Mouse (Mus musculus): ENCODE data around the gene Ccdc30. TPM values are rescaled to one million over a fixed set of nuclear protein-coding genes. Genes with fewer than 3 reads are reported as not detected.
A peak's percentile ranks its signal among the peaks of the same experiment; 100 is the strongest.

The Ccdc30 gene
- polyA plus RNA-seq, 1 experiment from 2014 or later = 2.7 TPM

DNA sequence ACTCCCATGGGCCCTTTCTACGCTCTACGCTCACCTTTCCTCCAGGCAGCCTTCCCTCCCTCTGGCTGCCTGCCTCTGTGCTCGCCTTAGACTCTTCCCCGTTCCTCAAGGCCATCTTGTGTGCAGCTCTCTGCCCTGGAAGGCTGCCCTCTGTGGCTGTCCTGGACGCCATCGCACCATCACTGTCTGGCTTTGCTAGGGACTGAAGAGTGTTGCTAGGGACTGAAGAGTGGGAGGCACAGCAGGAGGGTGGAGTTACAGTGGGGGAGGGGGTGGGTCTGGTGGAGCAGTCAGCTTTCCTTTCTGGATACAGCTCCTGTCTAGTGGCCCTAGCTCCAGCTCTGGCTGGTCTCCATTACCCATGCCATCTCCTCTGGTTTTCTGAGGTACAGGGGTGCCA, 27.2 kb upstream of the Ccdc30 start:
- Histone ChIP-seq H3K4me1 (replicated peaks) (no peaks in the 10 kb centered on the region), H3K9me3 (replicated peaks) (no peaks in the 10 kb centered on the region), H3K9ac (no peak overlapping the region), H3K27ac (no peak overlapping the region), H3K4me2 (no peak overlapping the region), H3K36me3 (no peaks in the 10 kb centered on the region), H3K4me3 (no peak overlapping the region), H3K27me3 (no peaks in the 10 kb centered on the region)
- WGBS = 51% methylated on average over 6 of the region's 6 CpGs
- no peak for ATAC-seq (replicated peaks; ENCODE audit: insufficient number of reproducible peaks, insufficient read depth, low FRiP score, low read depth)

GRCm38 (mm10) chr4:119441836-119442235, 26.5 kb upstream of the Ccdc30 start:
- ATAC-seq (replicated peaks; ENCODE audit: insufficient number of reproducible peaks, insufficient read depth, low FRiP score, low read depth) = no peak
- WGBS = 82% methylated on average over 4 of the region's 4 CpGs
- no peak overlapping the region for H3K27ac ChIP-seq
- no peak overlapping the region for H3K4me3 ChIP-seq
- no peaks in the 10 kb centered on the region for H3K36me3 ChIP-seq
- no peaks in the 10 kb centered on the region for H3K9me3 ChIP-seq (replicated peaks)
- H3K9ac ChIP-seq = no peak overlapping the region
- H3K4me2 ChIP-seq = no peak overlapping the region
- no peaks in the 10 kb centered on the region for H3K4me1 ChIP-seq (replicated peaks)
- no peaks in the 10 kb centered on the region for H3K27me3 ChIP-seq

- no peaks in the 10 kb centered on the region for H3K36me3 ChIP-seq
- no peaks in the 10 kb centered on the region for H3K4me1 ChIP-seq (replicated peaks)
- no peaks in the 10 kb centered on the region for H3K9me3 ChIP-seq (replicated peaks)
- no peaks in the 10 kb centered on the region for H3K27me3 ChIP-seq
- H3K4me3 ChIP-seq = no peak overlapping the region
- 74% methylated on average over 2 of the region's 2 CpGs for WGBS
- no peak overlapping the region for H3K27ac ChIP-seq
- H3K4me2 ChIP-seq = no peak overlapping the region
- H3K9ac ChIP-seq = no peak overlapping the region
- no peak for ATAC-seq (replicated peaks; ENCODE audit: insufficient number of reproducible peaks, insufficient read depth, low FRiP score, low read depth)
Observed at GRCm38 (mm10) chr4:119437936-119438335, 22.6 kb upstream of the Ccdc30 start.

GRCm38 (mm10) chr4:119430678-119431077, 15.4 kb upstream of the Ccdc30 start:
- Histone ChIP-seq H3K36me3 (no peaks in the 10 kb centered on the region), H3K27me3 (no peaks in the 10 kb centered on the region), H3K4me2 (no peak overlapping the region), H3K4me3 (no peak overlapping the region), H3K27ac (no peak overlapping the region), H3K9ac (no peak overlapping the region), H3K9me3 (replicated peaks) (no peaks in the 10 kb centered on the region), H3K4me1 (replicated peaks) (no peaks in the 10 kb centered on the region)
- ATAC-seq (replicated peaks; ENCODE audit: insufficient number of reproducible peaks, insufficient read depth, low FRiP score, low read depth) = 0 out of 2 replicates have a peak, but pooled peaks have one; percentile 66
- 33% methylated on average over 5 of the region's 5 CpGs for WGBS

DNA sequence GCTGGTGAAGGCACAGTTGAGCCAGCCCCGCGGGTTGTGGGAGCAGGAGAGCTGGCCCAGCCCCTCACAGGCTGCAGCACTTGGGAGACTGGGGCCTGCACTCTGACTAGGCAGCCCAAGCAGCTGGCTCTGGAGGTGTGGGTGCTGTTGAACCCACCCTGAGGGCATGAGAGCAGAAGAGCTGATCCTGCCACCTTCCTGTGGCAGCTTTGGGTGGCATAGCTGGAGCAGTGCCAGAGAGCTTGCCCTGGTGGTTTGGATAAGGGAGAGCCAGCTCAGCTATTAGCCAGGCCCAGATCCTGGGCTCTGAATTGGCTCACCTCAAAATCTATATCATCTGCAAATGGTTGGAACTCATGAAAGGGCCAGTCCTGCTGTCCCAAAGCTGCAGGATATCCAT, 12.4 kb upstream of the Ccdc30 start:
- Histone ChIP-seq H3K4me3 (no peak overlapping the region), H3K27ac (no peak overlapping the region), H3K9me3 (replicated peaks) (no peaks in the 10 kb centered on the region), H3K27me3 (no peaks in the 10 kb centered on the region), H3K4me1 (replicated peaks) (peaks cover 6% of the 10 kb centered on the region), H3K36me3 (no peaks in the 10 kb centered on the region), H3K4me2 (no peak overlapping the region), H3K9ac (no peak overlapping the region)
- 36% methylated on average over 2 of the region's 2 CpGs for WGBS
- no peak for ATAC-seq (replicated peaks; ENCODE audit: insufficient number of reproducible peaks, insufficient read depth, low FRiP score, low read depth)

DNA sequence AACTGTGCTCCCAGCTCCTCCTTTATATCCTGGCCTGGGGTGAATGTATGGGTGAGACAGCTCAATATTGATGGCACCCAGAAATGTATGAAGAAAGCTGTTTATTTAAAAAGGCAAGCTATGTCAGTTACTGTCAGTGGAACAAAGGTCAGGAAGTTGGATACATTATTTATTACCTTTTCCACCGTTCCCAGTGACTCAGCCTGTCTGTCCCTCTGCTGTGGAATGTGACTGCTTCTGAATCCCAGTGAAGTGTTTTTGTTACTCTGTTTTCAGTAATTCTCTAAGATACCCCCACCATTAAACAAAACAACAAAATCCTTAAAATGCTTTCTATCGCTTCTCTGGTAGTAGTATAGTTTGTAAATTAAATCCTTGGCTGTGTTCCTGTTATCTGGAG, 10.3 kb upstream of the Ccdc30 start:
- 46% methylated on average over 2 of the region's 2 CpGs for WGBS
- Histone ChIP-seq H3K27me3 (no peaks in the 10 kb centered on the region), H3K9me3 (replicated peaks) (no peaks in the 10 kb centered on the region), H3K4me2 (no peak overlapping the region), H3K27ac (no peak overlapping the region), H3K36me3 (no peaks in the 10 kb centered on the region), H3K4me1 (replicated peaks) (peaks cover 18% of the 10 kb centered on the region), H3K9ac (no peak overlapping the region), H3K4me3 (no peak overlapping the region)
- ATAC-seq (replicated peaks; ENCODE audit: insufficient number of reproducible peaks, insufficient read depth, low FRiP score, low read depth) = no peak

DNA sequence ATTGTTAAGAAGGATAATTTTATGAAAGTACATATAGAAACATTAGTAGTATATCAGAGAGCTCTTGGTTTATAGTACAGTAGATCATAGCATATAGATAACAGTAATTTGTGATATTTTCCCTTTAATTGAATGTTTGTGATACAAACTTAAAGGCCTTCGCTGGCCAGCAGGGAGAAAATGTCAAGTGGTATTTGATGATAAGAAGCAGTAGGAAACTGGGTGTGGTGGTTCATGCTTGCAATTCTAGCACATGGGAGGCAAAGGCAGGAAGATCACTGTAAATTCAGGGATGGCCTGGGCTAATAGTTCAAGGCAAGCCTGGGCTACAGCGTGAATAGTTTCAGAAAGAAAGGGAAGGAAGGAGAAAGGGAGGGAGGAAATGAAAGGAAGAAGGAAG, 9.8 kb upstream of the Ccdc30 start:
- H3K4me3 ChIP-seq = no peak overlapping the region
- no peak overlapping the region for H3K4me2 ChIP-seq
- no peaks in the 10 kb centered on the region for H3K9me3 ChIP-seq (replicated peaks)
- no peak overlapping the region for H3K9ac ChIP-seq
- no peak overlapping the region for H3K27ac ChIP-seq
- peaks cover 20% of the 10 kb centered on the region for H3K4me1 ChIP-seq (replicated peaks)
- 59% methylated on average over 2 of the region's 2 CpGs for WGBS
- no peaks in the 10 kb centered on the region; the same call in 1 of the 2 replicates for H3K36me3 ChIP-seq
- no peaks in the 10 kb centered on the region for H3K27me3 ChIP-seq
- ATAC-seq (replicated peaks; ENCODE audit: insufficient number of reproducible peaks, insufficient read depth, low FRiP score, low read depth) = no peak

DNA sequence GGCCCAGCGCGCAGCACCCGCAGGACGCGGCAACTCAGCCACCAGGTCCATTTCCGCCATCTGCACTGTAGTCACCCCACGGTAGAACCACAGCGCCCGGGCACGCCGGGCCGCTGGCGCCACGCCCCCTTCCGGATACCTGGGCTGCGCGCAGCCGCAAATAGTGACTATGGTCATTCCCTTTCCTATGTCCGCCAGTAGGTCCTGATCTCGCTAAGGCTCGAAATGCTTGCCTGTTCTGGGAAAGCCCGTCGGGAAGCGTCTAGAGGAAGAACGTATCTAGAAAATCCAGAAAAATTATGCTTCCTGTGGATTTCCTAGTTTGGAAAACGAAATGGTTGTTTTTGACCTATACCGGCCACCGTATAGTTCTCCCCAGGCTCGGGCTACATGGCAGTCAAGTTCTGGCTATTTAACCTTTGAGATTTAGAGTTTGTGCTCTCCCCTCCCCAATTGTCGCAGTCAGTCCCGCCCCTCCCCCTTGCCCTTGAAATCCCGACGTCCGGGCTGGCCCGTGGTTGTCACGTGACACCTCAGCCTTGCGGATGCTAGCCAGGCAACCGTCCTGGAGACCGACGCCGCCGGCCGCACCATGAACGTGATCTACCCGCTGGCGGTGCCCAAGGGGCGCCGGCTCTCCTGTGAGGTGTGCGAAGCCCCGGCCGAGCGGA, 7.1 kb upstream of the Ccdc30 start, which contains the start of the genes Ppcs and Zmynd12:
Gene Ppcs (minus strand): TSS at position 127 of the 671 bp plus-strand sequence.
Gene Zmynd12 (plus strand): TSS at position 521 of the 671 bp plus-strand sequence.
- WGBS = under 1% methylated on average over 52 of the region's 52 CpGs
- Histone ChIP-seq H3K27me3 (no peaks in the 10 kb centered on the region), H3K36me3 (no peaks in the 10 kb centered on the region; the same call in 1 of the 2 replicates), H3K9ac (peak within 1 kb of the TSS; percentile 96), H3K9me3 (replicated peaks) (no peaks in the 10 kb centered on the region), H3K27ac (peak within 1 kb of the TSS; percentile 90), H3K4me1 (replicated peaks) (peaks cover 31% of the 10 kb centered on the region), H3K4me2 (peak within 1 kb of the TSS; percentile 93), H3K4me3 (peak within 1 kb of the TSS; percentile 87)
- peak; percentile 95 for ATAC-seq (replicated peaks; ENCODE audit: insufficient number of reproducible peaks, insufficient read depth, low FRiP score, low read depth)

- Histone ChIP-seq H3K4me3 (peak overlapping the region; percentile 87), H3K27me3 (no peaks in the 10 kb centered on the region), H3K4me2 (peak overlapping the region; percentile 93), H3K36me3 (no peaks in the 10 kb centered on the region; the same call in 1 of the 2 replicates), H3K9me3 (replicated peaks) (no peaks in the 10 kb centered on the region), H3K27ac (peak overlapping the region; percentile 90), H3K4me1 (replicated peaks) (peaks cover 31% of the 10 kb centered on the region), H3K9ac (peak overlapping the region; percentile 96)
- 0% methylated on average over 24 of the region's 31 CpGs for WGBS
- ATAC-seq (replicated peaks; ENCODE audit: insufficient number of reproducible peaks, insufficient read depth, low FRiP score, low read depth) = peak; percentile 45
Observed at GRCm38 (mm10) chr4:119421921-119422293, 6.6 kb upstream of the Ccdc30 start.

GRCm38 (mm10) chr4:119421191-119421590, 5.9 kb upstream of the Ccdc30 start:
- Histone ChIP-seq H3K27me3 (no peaks in the 10 kb centered on the region), H3K36me3 (no peaks in the 10 kb centered on the region; the same call in 1 of the 2 replicates), H3K4me3 (peak overlapping the region; percentile 87), H3K4me2 (peak overlapping the region; percentile 93), H3K9ac (peak overlapping the region; percentile 96), H3K4me1 (replicated peaks) (peaks cover 31% of the 10 kb centered on the region), H3K27ac (peak overlapping the region; percentile 90; the same call in 1 of the 2 replicates), H3K9me3 (replicated peaks) (no peaks in the 10 kb centered on the region)
- 23% methylated on average over 3 of the region's 3 CpGs for WGBS
- no peak for ATAC-seq (replicated peaks; ENCODE audit: insufficient number of reproducible peaks, insufficient read depth, low FRiP score, low read depth)

- WGBS = 30% methylated on average over 3 of the region's 3 CpGs
- no peak for ATAC-seq (replicated peaks; ENCODE audit: insufficient number of reproducible peaks, insufficient read depth, low FRiP score, low read depth)
Observed at GRCm38 (mm10) chr4:119417894-119418293, 2.6 kb upstream of the Ccdc30 start.

DNA sequence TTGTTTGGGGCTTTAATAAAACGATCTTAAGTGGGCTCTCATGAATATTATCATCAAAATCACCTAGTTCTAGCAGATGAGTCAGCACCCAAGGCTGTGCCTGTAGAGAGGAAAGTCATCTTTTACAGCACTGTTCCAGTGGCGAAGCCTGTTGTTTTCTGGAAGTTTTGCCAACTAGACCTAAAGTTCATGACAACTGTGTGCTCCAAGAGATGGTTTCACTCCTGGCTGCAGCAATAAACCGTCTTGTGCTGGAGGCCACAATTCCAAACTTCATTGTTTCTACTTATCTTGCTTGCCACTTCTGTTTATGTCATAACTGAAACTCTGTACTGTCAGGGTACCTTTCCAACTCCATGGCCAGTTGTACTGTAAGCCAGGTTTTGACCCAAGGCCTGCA, 1.9 kb upstream of the Ccdc30 start:
- no peak overlapping the region for H3K9ac ChIP-seq
- peak overlapping the region; percentile 10; the same call in 1 of the 2 replicates for H3K27ac ChIP-seq
- no peaks in the 10 kb centered on the region for H3K9me3 ChIP-seq (replicated peaks)
- no peaks in the 10 kb centered on the region for H3K27me3 ChIP-seq
- H3K4me1 ChIP-seq (replicated peaks) = peaks cover 39% of the 10 kb centered on the region
- WGBS = 66% methylated on average over 3 of the region's 3 CpGs
- no peak overlapping the region for H3K4me2 ChIP-seq
- ATAC-seq (replicated peaks; ENCODE audit: insufficient number of reproducible peaks, insufficient read depth, low FRiP score, low read depth) = no peak
- H3K4me3 ChIP-seq = no peak overlapping the region
- H3K36me3 ChIP-seq = no peaks in the 10 kb centered on the region; the same call in 1 of the 2 replicates

More at GRCm38 (mm10) chr4:119417894-119418293, 2.6 kb upstream of the Ccdc30 start:
- Histone ChIP-seq H3K4me2 (no peak overlapping the region), H3K9ac (no peak overlapping the region), H3K27me3 (no peaks in the 10 kb centered on the region), H3K36me3 (no peaks in the 10 kb centered on the region; the same call in 1 of the 2 replicates), H3K4me3 (no peak overlapping the region), H3K4me1 (replicated peaks) (peaks cover 35% of the 10 kb centered on the region), H3K27ac (0 out of 2 replicates have a peak overlapping the region, but pooled peaks have one; percentile 10), H3K9me3 (replicated peaks) (no peaks in the 10 kb centered on the region)

Measured in heart, embryonic 15.5 days (tissue).